Mouse (Mus musculus): ENCODE measurements around the gene Dlst. TPM values are rescaled to one million over a fixed set of nuclear protein-coding genes. Genes with fewer than 3 reads are reported as not detected.

Dlst gene
- polyA plus RNA-seq (2014; fragmentation: Nextera tagmentation; extraction: Ambion mirVana) = 77.5 and 87.1 TPM in 2 replicates

GRCm38 (mm10) chr12:85110698-85111592 lies at the start of gene Dlst, which contains the start of gene Prox2:
TSS of gene Dlst (plus strand) at chr12:85110833.
TSS of gene Prox2 (minus strand) at chr12:85110759.
- Histone ChIP-seq H3K27ac (ENCODE audit: low read depth, low read length) (peak within 1 kb of the TSS; percentile 78; the same call in 1 of the 2 replicates), H3K27me3 (replicated peaks; ENCODE audit: control insufficient read depth, insufficient read depth, low read length) (no peaks in the 10 kb centered on the region), H3K9me3 (replicated peaks; ENCODE audit: control insufficient read depth, low read length) (no peaks in the 10 kb centered on the region), H3K4me2 (ENCODE audit: low read length) (peak within 1 kb of the TSS; percentile 71), H3K9ac (ENCODE audit: low read length) (peak within 1 kb of the TSS; percentile 97), H3K4me3 (ENCODE audit: low read depth, low read length) (peak within 1 kb of the TSS; percentile 99), H3K36me3 (ENCODE audit: control insufficient read depth, insufficient read depth, low read length) (peaks cover 19% of the 10 kb centered on the region), H3K4me1 (ENCODE audit: control insufficient read depth, insufficient read depth, low read length) (peaks cover 15% of the 10 kb centered on the region)
- DNase-seq (ENCODE audit: low spot score) (peak; percentile 89), ATAC-seq (peak; percentile 99)
- under 1% methylated on average over 79 of the region's 83 CpGs for WGBS

GRCm38 (mm10) chr12:85071043-85071442 lies 39.6 kb upstream of the Dlst start:
- no peak overlapping the region for H3K27ac ChIP-seq (ENCODE audit: low read depth, low read length)
- H3K36me3 ChIP-seq (ENCODE audit: control insufficient read depth, insufficient read depth, low read length) = peaks cover 58% of the 10 kb centered on the region
- H3K4me3 ChIP-seq (ENCODE audit: low read depth, low read length) = no peak overlapping the region
- H3K9ac ChIP-seq (ENCODE audit: low read length) = no peak overlapping the region
- H3K4me2 ChIP-seq (ENCODE audit: low read length) = no peak overlapping the region
- H3K27me3 ChIP-seq (replicated peaks; ENCODE audit: control insufficient read depth, insufficient read depth, low read length) = no peaks in the 10 kb centered on the region
- H3K9me3 ChIP-seq (replicated peaks; ENCODE audit: control insufficient read depth, low read length) = no peaks in the 10 kb centered on the region
- ATAC-seq = no peak
- no peak for DNase-seq (ENCODE audit: low spot score)
- H3K4me1 ChIP-seq (ENCODE audit: control insufficient read depth, insufficient read depth, low read length) = no peaks in the 10 kb centered on the region

- ATAC-seq (no peak), DNase-seq (ENCODE audit: low spot score) (no peak)
- Histone ChIP-seq H3K4me1 (ENCODE audit: control insufficient read depth, insufficient read depth, low read length) (no peaks in the 10 kb centered on the region), H3K36me3 (ENCODE audit: control insufficient read depth, insufficient read depth, low read length) (peaks cover 24% of the 10 kb centered on the region), H3K9me3 (replicated peaks; ENCODE audit: control insufficient read depth, low read length) (no peaks in the 10 kb centered on the region), H3K27me3 (replicated peaks; ENCODE audit: control insufficient read depth, insufficient read depth, low read length) (no peaks in the 10 kb centered on the region), H3K27ac (ENCODE audit: low read depth, low read length) (no peak overlapping the region), H3K4me2 (ENCODE audit: low read length) (no peak overlapping the region), H3K4me3 (ENCODE audit: low read depth, low read length) (no peak overlapping the region), H3K9ac (ENCODE audit: low read length) (no peak overlapping the region)
- 85% methylated on average over 3 of the region's 3 CpGs for WGBS
These were observed 33.5 kb upstream of the Dlst start for GRCm38 (mm10) chr12:85077100-85077499.

- no peak for ATAC-seq
- WGBS = 91% methylated on average over 2 of the region's 2 CpGs
These were observed 26.4 kb upstream of the Dlst start for GRCm38 (mm10) chr12:85084257-85084656.

GRCm38 (mm10) chr12:85084941-85085340 lies 25.7 kb upstream of the Dlst start:
- no peak for ATAC-seq

More at GRCm38 (mm10) chr12:85084257-85084656, 26.4 kb upstream of the Dlst start:
- H3K36me3 ChIP-seq (ENCODE audit: control insufficient read depth, insufficient read depth, low read length) = peaks cover 27% of the 10 kb centered on the region
- no peak overlapping the region for H3K4me2 ChIP-seq (ENCODE audit: low read length)
- no peaks in the 10 kb centered on the region for H3K4me1 ChIP-seq (ENCODE audit: control insufficient read depth, insufficient read depth, low read length)
- no peak for DNase-seq (ENCODE audit: low spot score)
- no peaks in the 10 kb centered on the region for H3K9me3 ChIP-seq (replicated peaks; ENCODE audit: control insufficient read depth, low read length)
- no peak overlapping the region for H3K27ac ChIP-seq (ENCODE audit: low read depth, low read length)
- H3K4me3 ChIP-seq (ENCODE audit: low read depth, low read length) = no peak overlapping the region
- no peaks in the 10 kb centered on the region for H3K27me3 ChIP-seq (replicated peaks; ENCODE audit: control insufficient read depth, insufficient read depth, low read length)
- no peak overlapping the region for H3K9ac ChIP-seq (ENCODE audit: low read length)

GRCm38 (mm10) chr12:85087845-85088244 lies 22.8 kb upstream of the Dlst start:
- 97% methylated on average over 12 of the region's 12 CpGs for WGBS
- ATAC-seq (no peak), DNase-seq (ENCODE audit: low spot score) (no peak)
- Histone ChIP-seq H3K4me3 (ENCODE audit: low read depth, low read length) (no peak overlapping the region), H3K4me1 (ENCODE audit: control insufficient read depth, insufficient read depth, low read length) (no peaks in the 10 kb centered on the region), H3K36me3 (ENCODE audit: control insufficient read depth, insufficient read depth, low read length) (peaks cover 30% of the 10 kb centered on the region), H3K9ac (ENCODE audit: low read length) (no peak overlapping the region), H3K27ac (ENCODE audit: low read depth, low read length) (no peak overlapping the region), H3K9me3 (replicated peaks; ENCODE audit: control insufficient read depth, low read length) (no peaks in the 10 kb centered on the region), H3K4me2 (ENCODE audit: low read length) (no peak overlapping the region), H3K27me3 (replicated peaks; ENCODE audit: control insufficient read depth, insufficient read depth, low read length) (no peaks in the 10 kb centered on the region)

More at GRCm38 (mm10) chr12:85084941-85085340, 25.7 kb upstream of the Dlst start:
- peaks cover 30% of the 10 kb centered on the region for H3K36me3 ChIP-seq (ENCODE audit: control insufficient read depth, insufficient read depth, low read length)
- no peaks in the 10 kb centered on the region for H3K9me3 ChIP-seq (replicated peaks; ENCODE audit: control insufficient read depth, low read length)
- H3K4me1 ChIP-seq (ENCODE audit: control insufficient read depth, insufficient read depth, low read length) = no peaks in the 10 kb centered on the region
- no peak overlapping the region for H3K4me2 ChIP-seq (ENCODE audit: low read length)
- H3K27ac ChIP-seq (ENCODE audit: low read depth, low read length) = no peak overlapping the region
- no peak overlapping the region for H3K4me3 ChIP-seq (ENCODE audit: low read depth, low read length)
- no peak for DNase-seq (ENCODE audit: low spot score)
- H3K9ac ChIP-seq (ENCODE audit: low read length) = no peak overlapping the region
- 83% methylated on average over 4 of the region's 4 CpGs for WGBS
- no peaks in the 10 kb centered on the region for H3K27me3 ChIP-seq (replicated peaks; ENCODE audit: control insufficient read depth, insufficient read depth, low read length)

GRCm38 (mm10) chr12:85091190-85091589 lies 19.4 kb upstream of the Dlst start:
- ATAC-seq (no peak), DNase-seq (ENCODE audit: low spot score) (no peak)
- WGBS = 89% methylated on average over 3 of the region's 3 CpGs
- no peak overlapping the region for H3K27ac ChIP-seq (ENCODE audit: low read depth, low read length)
- H3K4me3 ChIP-seq (ENCODE audit: low read depth, low read length) = no peak overlapping the region
- no peak overlapping the region for H3K4me2 ChIP-seq (ENCODE audit: low read length)
- no peak overlapping the region for H3K9ac ChIP-seq (ENCODE audit: low read length)
- no peaks in the 10 kb centered on the region for H3K27me3 ChIP-seq (replicated peaks; ENCODE audit: control insufficient read depth, insufficient read depth, low read length)
- H3K9me3 ChIP-seq (replicated peaks; ENCODE audit: control insufficient read depth, low read length) = no peaks in the 10 kb centered on the region
- no peaks in the 10 kb centered on the region for H3K4me1 ChIP-seq (ENCODE audit: control insufficient read depth, insufficient read depth, low read length)
- H3K36me3 ChIP-seq (ENCODE audit: control insufficient read depth, insufficient read depth, low read length) = peaks cover 28% of the 10 kb centered on the region

- Histone ChIP-seq H3K9me3 (replicated peaks; ENCODE audit: control insufficient read depth, low read length) (no peaks in the 10 kb centered on the region), H3K4me1 (ENCODE audit: control insufficient read depth, insufficient read depth, low read length) (no peaks in the 10 kb centered on the region), H3K4me2 (ENCODE audit: low read length) (no peak overlapping the region), H3K9ac (ENCODE audit: low read length) (no peak overlapping the region), H3K4me3 (ENCODE audit: low read depth, low read length) (no peak overlapping the region), H3K27me3 (replicated peaks; ENCODE audit: control insufficient read depth, insufficient read depth, low read length) (no peaks in the 10 kb centered on the region), H3K36me3 (ENCODE audit: control insufficient read depth, insufficient read depth, low read length) (peaks cover 20% of the 10 kb centered on the region), H3K27ac (ENCODE audit: low read depth, low read length) (no peak overlapping the region)
- no peak for ATAC-seq
- 11% methylated on average over 3 of the region's 3 CpGs for WGBS
- DNase-seq (ENCODE audit: low spot score) = peak; percentile 81
These were observed 18.4 kb upstream of the Dlst start for GRCm38 (mm10) chr12:85092214-85092613.

- Histone ChIP-seq H3K27me3 (replicated peaks; ENCODE audit: control insufficient read depth, insufficient read depth, low read length) (no peaks in the 10 kb centered on the region), H3K9me3 (replicated peaks; ENCODE audit: control insufficient read depth, low read length) (no peaks in the 10 kb centered on the region), H3K4me2 (ENCODE audit: low read length) (no peak overlapping the region), H3K4me1 (ENCODE audit: control insufficient read depth, insufficient read depth, low read length) (no peaks in the 10 kb centered on the region), H3K27ac (ENCODE audit: low read depth, low read length) (no peak overlapping the region), H3K9ac (ENCODE audit: low read length) (no peak overlapping the region), H3K36me3 (ENCODE audit: control insufficient read depth, insufficient read depth, low read length) (peaks cover 5% of the 10 kb centered on the region; the same call in 1 of the 2 replicates), H3K4me3 (ENCODE audit: low read depth, low read length) (no peak overlapping the region)
- 42% methylated on average over 14 of the region's 14 CpGs for WGBS
- DNase-seq (ENCODE audit: low spot score) (peak; percentile 20), ATAC-seq (no peak)
These were observed 16.6 kb upstream of the Dlst start for GRCm38 (mm10) chr12:85094010-85094409.
